Mouse (Mus musculus) layer of hippocampus, adult 6 months (tissue): ENCODE results near the gene Adgre5. TPM values are rescaled to one million over a fixed set of nuclear protein-coding genes. Genes with fewer than 3 reads are reported as not detected.

Experiments used
- long read RNA-seq, 2 experiments: library from polyadenylated mRNA; unstranded; transcript quantifications; one replicate each; pipeline ENCODE4 v2.0.0; 2019 to 2020
- microRNA-seq: library from miRNA; unstranded; fragments of <30 nt; microRNA quantifications from one replicate; pipeline ENCODE4 v1.2.0, GENCODE M21; 2020
- polyA plus RNA-seq: library from polyadenylated mRNA; unstranded; fragments of <200 nt; fragmentation: Nextera tagmentation; gene quantifications from 2 replicates; pipeline ENCODE4 v1.2.3, GENCODE M21; 2021

The Adgre5 gene
- 3.6 and 4.5 TPM in 2 replicates for polyA plus RNA-seq
- long read RNA-seq, experiment 1, partial matches to known transcripts = 1 of 1 reads
- long read RNA-seq, experiment 1, other reads (novel, unspliced or antisense) = 0 of 1 reads
- long read RNA-seq, experiment 2, partial matches to known transcripts = 9 of 11 reads
- long read RNA-seq, experiment 2, other reads (novel, unspliced or antisense) = 0 of 11 reads

GRCm38 (mm10) chr8:83740976-83741741 lies at the start of gene Adgre5:
Gene Adgre5, minus strand, starts transcription at chr8:83741326.

DNA sequence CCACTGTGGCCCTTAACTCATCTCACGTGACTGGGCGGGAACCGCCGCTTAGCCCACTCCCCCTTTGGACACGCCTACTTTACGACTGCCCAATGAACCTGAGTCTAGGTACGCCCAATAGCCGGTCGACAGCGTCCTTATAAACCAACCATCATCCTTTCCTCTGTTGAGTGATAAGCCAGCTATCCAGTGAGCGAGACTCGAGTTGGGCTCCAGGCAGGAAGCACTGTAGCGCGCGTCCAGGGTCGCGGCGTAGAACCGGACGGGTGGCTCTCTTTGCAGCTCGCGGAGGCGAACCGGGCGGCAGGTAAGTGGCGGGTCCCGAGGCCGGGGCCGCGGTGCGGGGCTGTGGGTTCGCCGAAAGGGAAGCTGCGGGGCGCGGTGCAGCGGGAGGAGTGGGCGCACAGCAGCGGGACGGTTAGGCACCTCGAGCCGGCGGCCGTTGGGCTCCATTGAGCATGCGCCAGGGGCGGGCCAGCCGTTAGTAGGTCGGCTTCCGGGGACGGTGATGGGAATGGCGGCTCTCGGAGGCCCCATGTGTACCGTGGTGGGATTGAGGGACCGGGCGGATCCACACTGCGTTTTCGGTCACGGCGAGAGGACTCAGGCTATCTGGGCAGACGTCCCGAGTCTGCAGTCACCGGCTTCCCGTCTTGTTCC lies 26.0 kb downstream of the Adgre5 start, which contains the start of gene Ddx39:
Gene Ddx39 (plus strand): TSS at position 147 of the 660 bp plus-strand sequence.

GRCm38 (mm10) chr8:83698661-83699453 lies 42.3 kb downstream of the Adgre5 start, which contains the start of gene Pkn1:
Gene Pkn1, minus strand, starts transcription at chr8:83699179.

Small RNA genes within 50 kb of the gene (microRNA-seq; reads per million reads assigned to microRNA genes)
- 0.86 reads per million for gene Mir1668

Other genes with a start within 250 kb of the Adgre5 start
- gene Olfr370, start 205.5 kb downstream of the Adgre5 start, polyA plus RNA-seq = not detected in 2 replicates
- gene Ndufb7, start 174.7 kb downstream of the Adgre5 start, polyA plus RNA-seq = 527 and 627 TPM in 2 replicates
- gene Tecr, start 133.4 kb downstream of the Adgre5 start, polyA plus RNA-seq = 1,403 and 1,488 TPM in 2 replicates
- 35.0 and 40.0 TPM in 2 replicates for gene Dnajb1, start 133.1 kb downstream of the Adgre5 start, polyA plus RNA-seq
- gene Gipc1, start 88.6 kb downstream of the Adgre5 start, polyA plus RNA-seq = 91.1 and 100 TPM in 2 replicates
- gene Ptger1, start 74.6 kb downstream of the Adgre5 start, polyA plus RNA-seq = 0.21 and 0.26 TPM in 2 replicates
- gene Pkn1, start 42.1 kb downstream of the Adgre5 start, polyA plus RNA-seq = 3.0 and 4.8 TPM in 2 replicates
- gene Ddx39, start 26.1 kb downstream of the Adgre5 start, polyA plus RNA-seq = 20.6 TPM in 2 replicates
- 16.6 and 20.0 TPM in 2 replicates for gene Adgrl1, start 158.8 kb upstream of the Adgre5 start, polyA plus RNA-seq
- gene Gm10644, start 213.9 kb upstream of the Adgre5 start, polyA plus RNA-seq = 0.57 and 0.84 TPM in 2 replicates
- 0.98 and 1.1 TPM in 2 replicates for gene Asf1b, start 214.2 kb upstream of the Adgre5 start, polyA plus RNA-seq
- gene Prkaca, start 231.7 kb upstream of the Adgre5 start, polyA plus RNA-seq = 81.4 and 111 TPM in 2 replicates